Mouse (Mus musculus) gonadal fat pad, adult 2 months (tissue): ENCODE measurements at regions not wholly inside any gene's neighbourhood (a gene's known extent, or its start where the extent isn't known, plus 50 kb on each side); places are given as distances from the start of the nearest gene placed in this dataset.

Experiments
- DNase-seq: peaks from one replicate; pipeline ENCODE4 v3.0.0-alpha.2; 2012; ENCODE audit warnings: low read depth

GRCm38 (mm10) chr2:78804931-78805330 lies 63.0 kb upstream of the Ube2e3 start:
- no peak for DNase-seq

- no peak for DNase-seq
Measured at GRCm38 (mm10) chr2:78803543-78803942, 64.4 kb upstream of the Ube2e3 start.

GRCm38 (mm10) chr2:78795446-78795845 lies 72.5 kb upstream of the Ube2e3 start:
- DNase-seq, result no peak

- no peak for DNase-seq
Measured at GRCm38 (mm10) chr2:78794734-78795133, 73.2 kb upstream of the Ube2e3 start.

- no peak for DNase-seq
Measured at GRCm38 (mm10) chr2:78789124-78789523, 78.8 kb upstream of the Ube2e3 start.

- DNase-seq, result no peak
Measured at GRCm38 (mm10) chr2:78788222-78788621, 79.7 kb upstream of the Ube2e3 start.

GRCm38 (mm10) chr2:78779949-78780348 lies 88.0 kb upstream of the Ube2e3 start:
- DNase-seq, result no peak

- no peak for DNase-seq
Measured at GRCm38 (mm10) chr2:78777589-78777988, 90.3 kb upstream of the Ube2e3 start.

- DNase-seq, result no peak
Measured at GRCm38 (mm10) chr2:78754362-78754761, 113.6 kb upstream of the Ube2e3 start.

- DNase-seq, result no peak
Measured at GRCm38 (mm10) chr2:78753918-78754317, 114.0 kb upstream of the Ube2e3 start.

- DNase-seq, result no peak
Measured at GRCm38 (mm10) chr2:78730161-78730560, 137.8 kb upstream of the Ube2e3 start.

GRCm38 (mm10) chr2:78726060-78726459 lies 141.9 kb upstream of the Ube2e3 start:
- no peak for DNase-seq

- no peak for DNase-seq
Measured at GRCm38 (mm10) chr2:78724416-78724815, 143.5 kb upstream of the Ube2e3 start.

GRCm38 (mm10) chr2:78723423-78723822 lies 144.5 kb upstream of the Ube2e3 start:
- no peak for DNase-seq

- DNase-seq, result no peak
Measured at GRCm38 (mm10) chr2:78722739-78723138, 145.2 kb upstream of the Ube2e3 start.

GRCm38 (mm10) chr2:78718550-78718949 lies 149.4 kb upstream of the Ube2e3 start:
- DNase-seq, result no peak

- DNase-seq, result no peak
Measured at GRCm38 (mm10) chr2:78716157-78716798, 151.6 kb upstream of the Ube2e3 start.

- no peak for DNase-seq
Measured at GRCm38 (mm10) chr2:78694851-78695250, 173.1 kb upstream of the Ube2e3 start.

- no peak for DNase-seq
Measured at GRCm38 (mm10) chr2:78656668-78657067, 211.3 kb upstream of the Ube2e3 start.

GRCm38 (mm10) chr2:78655156-78655855 lies 212.6 kb upstream of the Ube2e3 start:
- no peak for DNase-seq

GRCm38 (mm10) chr2:78651549-78651948 lies 216.4 kb upstream of the Ube2e3 start:
- DNase-seq, result no peak

GRCm38 (mm10) chr2:78640361-78640760 lies 227.6 kb upstream of the Ube2e3 start:
- DNase-seq, result no peak

GRCm38 (mm10) chr2:78625264-78625663 lies 242.7 kb upstream of the Ube2e3 start:
- DNase-seq, result no peak

GRCm38 (mm10) chr2:78606388-78606787 lies 261.5 kb upstream of the Ube2e3 start:
- DNase-seq, result no peak
